In the genomic region with DNA sequence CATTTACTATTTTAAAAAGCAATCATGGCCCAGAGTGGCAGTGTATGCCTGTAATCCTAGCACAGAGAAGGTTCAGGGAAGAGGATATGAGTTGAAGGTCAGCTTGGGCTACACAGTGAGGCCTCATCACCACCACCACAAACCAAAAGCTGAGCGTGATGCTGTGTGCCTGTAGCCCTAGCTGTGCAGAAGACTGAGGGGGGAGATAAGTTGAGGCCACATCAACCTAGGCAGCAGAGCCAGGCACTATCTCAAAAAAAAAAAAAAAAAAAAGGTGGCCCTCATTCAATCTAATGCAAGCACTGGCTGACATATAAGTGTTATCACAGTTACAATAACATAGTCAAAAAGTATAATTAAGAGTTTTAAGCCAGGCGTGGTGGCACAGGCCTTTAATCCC, we compare ENCODE assay signal across 27 mouse cellular contexts. TPM values are rescaled to one million over a fixed set of nuclear protein-coding genes. Genes with fewer than 3 reads are reported as not detected.
DNase-seq lines count a peak whose midpoint lies in the region; ATAC-seq and TF ChIP-seq lines count a peak whose summit lies in the region.
"Had no signal": no experiment of that assay in that cellular context is flagged by ENCODE, and none has a peak within 500 bp of the region (broad histone marks: within the 10 kb centered on the region; RNA-seq: fewer than 3 reads in every experiment).

No protein-coding gene starts in this region.

- H3K9ac ChIP-seq in heart, embryonic 16.5 days (ENCODE audit: low read length): no peak overlapping the region
- no peak overlapping the region for H3K9ac ChIP-seq in heart, adult 2 months (ENCODE audit: low read depth, low read length)
- H3K9ac ChIP-seq in liver, embryonic 15.5 days: no peak overlapping the region
- no peak overlapping the region for H3K9ac ChIP-seq in kidney, embryonic 14.5 days (ENCODE audit: low read depth, low read length)
- H3K9ac ChIP-seq: embryonic facial prominence, embryonic 12.5 days; embryonic facial prominence, embryonic 15.5 days; forebrain, postnatal 0 days; heart, embryonic 12.5 days; heart, embryonic 15.5 days; hindbrain, embryonic 12.5 days; hindbrain, embryonic 15.5 days had no signal

- no peak for TF ChIP-seq EP300 in heart, adult 2 months (IDR thresholded peaks at IDR 0.05; ENCODE audit: insufficient read depth, low read depth, low read length)

- no peak for ATAC-seq in heart, embryonic 16.5 days (replicated peaks; ENCODE audit: extremely low read depth, insufficient read depth, low FRiP score)
- peak; percentile 74 for ATAC-seq in liver, embryonic 15.5 days (ENCODE audit: insufficient read depth)
- ATAC-seq in megakaryocyte-erythroid progenitor cell, adult 5-6 weeks (replicated peaks; ENCODE audit: low FRiP score, low TSS enrichment, poor library complexity, severe bottlenecking): peak; percentile 56
- no peak for ATAC-seq in kidney, embryonic 14.5 days (ENCODE audit: low FRiP score, low TSS enrichment)
- ATAC-seq: activated CD4-positive, CD25-positive, alpha-beta regulatory T cell, adult 4 months; forebrain, embryonic 14.5 days; forebrain, postnatal 0 days had no signal

- peak overlapping the region; percentile 30; the same call in 1 of the 2 replicates for H3K27ac ChIP-seq in heart, embryonic 16.5 days (ENCODE audit: low read length)
- H3K27ac ChIP-seq in heart, adult 2 months: no peak overlapping the region
- H3K27ac ChIP-seq in thymus, adult 2 months (ENCODE audit: control insufficient read depth, insufficient read depth, low read length): peak overlapping the region; percentile 65
- H3K27ac ChIP-seq in liver, embryonic 15.5 days (replicated peaks): no peak overlapping the region
- H3K27ac ChIP-seq in kidney, embryonic 14.5 days (ENCODE audit: low read depth, low read length): no peak overlapping the region
- H3K27ac ChIP-seq: embryonic facial prominence, embryonic 12.5 days; embryonic facial prominence, embryonic 15.5 days; gastrocnemius, adult 2 months; heart, embryonic 15.5 days; hindbrain, embryonic 12.5 days; hindbrain, embryonic 15.5 days had no signal

- no peak overlapping the region for H3K4me3 ChIP-seq in heart, embryonic 16.5 days (ENCODE audit: low read length)
- no peak overlapping the region for H3K4me3 ChIP-seq in heart, adult 2 months
- no peak overlapping the region for H3K4me3 ChIP-seq in thymus, adult 2 months (ENCODE audit: control insufficient read depth, insufficient read depth, low read length)
- no peak overlapping the region for H3K4me3 ChIP-seq in liver, embryonic 15.5 days (replicated peaks)
- H3K4me3 ChIP-seq in kidney, embryonic 14.5 days (ENCODE audit: low read length): no peak overlapping the region
- H3K4me3 ChIP-seq: embryonic facial prominence, embryonic 12.5 days; embryonic facial prominence, embryonic 15.5 days; gastrocnemius, adult 2 months; heart, embryonic 12.5 days; heart, embryonic 15.5 days; hindbrain, embryonic 12.5 days; hindbrain, embryonic 15.5 days had no signal

- no peak for DNase-seq in heart, adult 2 months
- no peak for DNase-seq in thymus, adult 2 months
- no peak for DNase-seq in thymus, postnatal 36 days
- no peak for DNase-seq in adrenal gland, postnatal 14 days
- DNase-seq: adrenal gland, adult 8-10 months; adrenal gland, postnatal 36 days; cerebellum, adult 18-20 months; cerebellum, adult 9-10 months; cerebellum, postnatal 14 days; forebrain, postnatal 0 days; gastrocnemius, adult 2 months; gastrocnemius, postnatal 14 days; heart, adult 11 months; heart, postnatal 14 days; heart, postnatal 4 days had no signal

- no peaks in the 10 kb centered on the region for H3K27me3 ChIP-seq in heart, embryonic 16.5 days (ENCODE audit: control insufficient read depth, insufficient read depth, low read length)
- no peaks in the 10 kb centered on the region for H3K27me3 ChIP-seq in heart, adult 2 months (ENCODE audit: control insufficient read depth, insufficient read depth, low read length)
- H3K27me3 ChIP-seq in thymus, adult 2 months (ENCODE audit: control insufficient read depth, insufficient read depth, low read length): no peaks in the 10 kb centered on the region
- no peaks in the 10 kb centered on the region for H3K27me3 ChIP-seq in liver, embryonic 15.5 days
- no peaks in the 10 kb centered on the region for H3K27me3 ChIP-seq in kidney, embryonic 14.5 days (ENCODE audit: control insufficient read depth, insufficient read depth, low read length)
- H3K27me3 ChIP-seq: embryonic facial prominence, embryonic 12.5 days; embryonic facial prominence, embryonic 15.5 days; heart, embryonic 12.5 days; heart, embryonic 15.5 days; hindbrain, embryonic 12.5 days; hindbrain, embryonic 15.5 days had no signal

- peaks cover 74% of the 10 kb centered on the region for H3K36me3 ChIP-seq in heart, embryonic 16.5 days (ENCODE audit: control insufficient read depth, insufficient read depth)
- no peaks in the 10 kb centered on the region for H3K36me3 ChIP-seq in heart, adult 2 months (ENCODE audit: control insufficient read depth, insufficient read depth, low read length)
- peaks cover 66% of the 10 kb centered on the region for H3K36me3 ChIP-seq in thymus, adult 2 months (ENCODE audit: control insufficient read depth, insufficient read depth, low read length)
- peaks cover 54% of the 10 kb centered on the region for H3K36me3 ChIP-seq in liver, embryonic 15.5 days (replicated peaks)
- H3K36me3 ChIP-seq in kidney, embryonic 14.5 days (ENCODE audit: control insufficient read depth, insufficient read depth, low read length): peaks cover 87% of the 10 kb centered on the region

- H3K4me2 ChIP-seq in heart, embryonic 16.5 days (ENCODE audit: low read depth, low read length): no peak overlapping the region
- no peak overlapping the region for H3K4me2 ChIP-seq in liver, embryonic 15.5 days
- H3K4me2 ChIP-seq in kidney, embryonic 14.5 days (replicated peaks; ENCODE audit: low read depth, low read length): no peak overlapping the region
- H3K4me2 ChIP-seq: embryonic facial prominence, embryonic 12.5 days; embryonic facial prominence, embryonic 15.5 days; heart, embryonic 12.5 days; heart, embryonic 15.5 days; hindbrain, embryonic 12.5 days; hindbrain, embryonic 15.5 days had no signal

- H3K9me3 ChIP-seq in heart, embryonic 16.5 days (replicated peaks; ENCODE audit: control insufficient read depth, low read length): no peaks in the 10 kb centered on the region
- no peaks in the 10 kb centered on the region for H3K9me3 ChIP-seq in liver, embryonic 15.5 days (replicated peaks)
- no peaks in the 10 kb centered on the region for H3K9me3 ChIP-seq in kidney, embryonic 14.5 days (ENCODE audit: control insufficient read depth, low read length)
- H3K9me3 ChIP-seq: embryonic facial prominence, embryonic 12.5 days; embryonic facial prominence, embryonic 15.5 days; heart, embryonic 12.5 days; heart, embryonic 15.5 days; hindbrain, embryonic 12.5 days; hindbrain, embryonic 15.5 days had no signal

- WGBS in heart, embryonic 16.5 days: 86% methylated on average over 2 of the region's 2 CpGs
- 85% methylated on average over 2 of the region's 2 CpGs for WGBS in heart, adult 2 months
- 87% methylated on average over 2 of the region's 2 CpGs for WGBS in thymus, adult 2 months
- 39% methylated on average over 2 of the region's 2 CpGs for WGBS in liver, embryonic 15.5 days (ENCODE audit: insufficient replicate concordance)
- 91% methylated on average over 2 of the region's 2 CpGs for WGBS in kidney, embryonic 14.5 days

- no peaks in the 10 kb centered on the region for H3K4me1 ChIP-seq in heart, embryonic 16.5 days (ENCODE audit: control insufficient read depth, insufficient read depth, low read length)
- H3K4me1 ChIP-seq in heart, adult 2 months (ENCODE audit: control insufficient read depth, insufficient read depth, low read length): no peaks in the 10 kb centered on the region
- peaks cover 16% of the 10 kb centered on the region for H3K4me1 ChIP-seq in thymus, adult 2 months (replicated peaks; ENCODE audit: control insufficient read depth, insufficient read depth, low read length)
- peaks cover 45% of the 10 kb centered on the region for H3K4me1 ChIP-seq in liver, embryonic 15.5 days (replicated peaks)
- no peaks in the 10 kb centered on the region for H3K4me1 ChIP-seq in kidney, embryonic 14.5 days (ENCODE audit: control insufficient read depth, insufficient read depth, low read length)
- H3K4me1 ChIP-seq: embryonic facial prominence, embryonic 12.5 days; embryonic facial prominence, embryonic 15.5 days; heart, embryonic 12.5 days; heart, embryonic 15.5 days; hindbrain, embryonic 15.5 days had no signal

- TF ChIP-seq POLR2A in heart, adult 2 months (IDR thresholded peaks at IDR 0.05; ENCODE audit: insufficient read depth, low read depth, low read length): no peak
- TF ChIP-seq POLR2A in thymus, adult 2 months (IDR thresholded peaks at IDR 0.05; ENCODE audit: control insufficient read depth, extremely low read depth, insufficient read depth, low read length, poor library complexity): no peak

- no peaks in the 10 kb centered on the region for H3K79me2 ChIP-seq in heart, adult 2 months (replicated peaks; ENCODE audit: control insufficient read depth, insufficient read depth, low read length)

- TF ChIP-seq CTCF in heart, adult 2 months (IDR thresholded peaks at IDR 0.05): no peak
- TF ChIP-seq CTCF in thymus, adult 2 months (IDR thresholded peaks at IDR 0.05; ENCODE audit: borderline replicate concordance, control insufficient read depth, extremely low read depth, insufficient read depth, low read length, poor library complexity): no peak

- intact Hi-C loops in heart, adult 2 months (cut with DNase I): no loop called here

RNA-seq across cellular contexts. Expression of gene Crtc3, which starts 30.4 kb away (rescaled TPM):
- 17.8 and 19.9 TPM in 2 replicates for polyA plus RNA-seq in heart, embryonic 16.5 days (2015; fragmentation: Nextera tagmentation; extraction: Ambion mirVana)
- total RNA-seq in heart, adult 2 months (2021): 10 to 100 TPM; 11.0 to 12.9 TPM
- polyA plus RNA-seq in heart, adult 2 months (2012; rRNA removed): 11.6 and 14.3 TPM in 2 replicates
- 40.3 and 43.6 TPM in 2 replicates for polyA plus RNA-seq in thymus, adult 2 months (2012; rRNA removed)
- 4.2 TPM in 2 replicates for polyA plus RNA-seq in liver, embryonic 15.5 days (2015; fragmentation: Nextera tagmentation; extraction: Ambion mirVana)
- total RNA-seq in megakaryocyte-erythroid progenitor cell, adult 5-6 weeks (2014; fragmentation: Nextera tagmentation): 29.1 and 29.3 TPM in 2 replicates
- 8.2 and 14.8 TPM in 2 replicates for total RNA-seq in megakaryocyte-erythroid progenitor cell, adult 5-6 weeks (2017)
- polyA plus RNA-seq in kidney, embryonic 14.5 days (2014; fragmentation: Nextera tagmentation; extraction: Ambion mirVana): 21.1 and 27.3 TPM in 2 replicates
- total RNA-seq in adrenal gland, postnatal 14 days (2021): 22.5 and 29.0 TPM in 2 replicates

Comparison
In these comparisons a context has a peak if more than half of its experiments do, and no peak if none do; other contexts are left out.
1. H3K27ac ChIP-seq: peak in heart, embryonic 16.5 days (single experiment) and thymus, adult 2 months (single experiment); none in heart, adult 2 months (single experiment), liver, embryonic 15.5 days (single experiment) and kidney, embryonic 14.5 days (single experiment).
2. ATAC-seq: peak in liver, embryonic 15.5 days (single experiment) and megakaryocyte-erythroid progenitor cell, adult 5-6 weeks (single experiment); none in heart, embryonic 16.5 days (single experiment) and kidney, embryonic 14.5 days (single experiment).